Mouse (Mus musculus) neural tube, embryonic 11.5 days (tissue): ENCODE measurements at regions not wholly inside any gene's neighbourhood (a gene's known extent, or its start where the extent isn't known, plus 50 kb on each side); places are given as distances from the start of the nearest gene placed in this dataset.

Experiments
- ATAC-seq: fragments of 200-750 bp; cut with Nextera tagmentation; 2 replicates; pipeline ENCODE4 v1.8.0; 2017; ENCODE audit warnings: moderate number of reproducible peaks, mild to moderate bottlenecking, moderate TSS enrichment, moderate library complexity; ENCODE audit not compliant: insufficient read depth, low FRiP score, low TSS enrichment
- DNase-seq: peaks from one replicate; pipeline ENCODE4 v3.0.0-alpha.2; 2015; ENCODE audit warnings: low spot score
- H3K27ac ChIP-seq: fragments of 300-500 bp; sonication (generic); 2 replicates; pipeline ENCODE4 v1.5.1; 2014; ENCODE audit warnings: low read depth, mild to moderate bottlenecking, low read length
- H3K27me3 ChIP-seq: fragments of 300-500 bp; sonication (generic); 2 replicates; pipeline ENCODE4 v1.6.1; 2014; ENCODE audit warnings: mild to moderate bottlenecking, low read length, mixed read lengths; ENCODE audit not compliant: control insufficient read depth, insufficient read depth
- H3K36me3 ChIP-seq: fragments of 300-500 bp; sonication (generic); 2 replicates; pipeline ENCODE4 v1.6.1; 2014; ENCODE audit warnings: mild to moderate bottlenecking, low read length, moderate library complexity, mixed read lengths; ENCODE audit not compliant: control insufficient read depth, insufficient read depth
- H3K4me1 ChIP-seq: fragments of 300-500 bp; sonication (generic); 2 replicates; pipeline ENCODE4 v1.6.1; 2014; ENCODE audit warnings: low read length, mixed read lengths; ENCODE audit not compliant: control insufficient read depth, insufficient read depth
- H3K4me2 ChIP-seq: fragments of 300-500 bp; sonication (generic); 2 replicates; pipeline ENCODE4 v1.6.1; 2014; ENCODE audit warnings: low read depth, mild to moderate bottlenecking, moderate library complexity
- H3K4me3 ChIP-seq: fragments of 300-500 bp; sonication (generic); 2 replicates; pipeline ENCODE4 v1.5.1; 2014; ENCODE audit warnings: low read depth, low read length
- H3K9ac ChIP-seq: fragments of 300-500 bp; sonication (generic); 2 replicates; pipeline ENCODE4 v1.6.1; 2014; ENCODE audit warnings: mild to moderate bottlenecking, low read length
- H3K9me3 ChIP-seq: fragments of 300-500 bp; sonication (generic); 2 replicates; pipeline ENCODE4 v1.6.1; 2016; ENCODE audit warnings: low read length; ENCODE audit not compliant: control insufficient read depth
- WGBS: fragments of 180-500 bp; shearing (Covaris S2); extraction: QIAGEN DNeasy Blood & Tissue Kit; methylation state at CpG from one replicate; pipeline ENCODE4 v1.1.7; 2014; 5-methylcytosine and 5-hydroxymethylcytosine counted together

DNA sequence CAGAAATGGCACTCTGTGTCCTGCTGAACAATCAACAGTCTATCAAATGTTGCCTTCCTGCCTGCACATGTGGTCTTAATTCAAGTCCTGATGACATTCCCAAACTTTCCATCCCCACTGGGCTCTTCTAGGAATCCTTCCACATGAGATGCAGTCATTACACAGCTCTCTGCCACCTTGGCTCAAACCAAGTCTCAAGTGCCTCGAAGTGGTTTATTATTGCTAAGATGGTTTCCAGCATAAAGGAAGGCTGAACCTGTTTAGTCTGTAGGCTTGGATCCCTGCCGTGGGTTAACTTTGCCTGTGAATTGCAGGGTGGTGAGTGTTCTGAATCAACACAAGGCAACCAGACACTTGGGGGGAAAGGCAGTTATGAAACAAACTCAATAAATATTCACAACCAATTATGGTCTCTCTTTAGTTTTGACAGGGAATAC, 293.4 kb upstream of the Acvr2a start:
- no peak overlapping the region for H3K27ac ChIP-seq
- H3K4me2 ChIP-seq: no peak overlapping the region
- DNase-seq: peak; percentile 15
- no peak overlapping the region for H3K9ac ChIP-seq
- WGBS: 62% methylated on average over 2 of the region's 2 CpGs
- H3K4me1 ChIP-seq: no peaks in the 10 kb centered on the region
- no peak for ATAC-seq
- H3K9me3 ChIP-seq: no peaks in the 10 kb centered on the region
- H3K4me3 ChIP-seq: no peak overlapping the region
- no peaks in the 10 kb centered on the region for H3K27me3 ChIP-seq
- H3K36me3 ChIP-seq: no peaks in the 10 kb centered on the region

DNA sequence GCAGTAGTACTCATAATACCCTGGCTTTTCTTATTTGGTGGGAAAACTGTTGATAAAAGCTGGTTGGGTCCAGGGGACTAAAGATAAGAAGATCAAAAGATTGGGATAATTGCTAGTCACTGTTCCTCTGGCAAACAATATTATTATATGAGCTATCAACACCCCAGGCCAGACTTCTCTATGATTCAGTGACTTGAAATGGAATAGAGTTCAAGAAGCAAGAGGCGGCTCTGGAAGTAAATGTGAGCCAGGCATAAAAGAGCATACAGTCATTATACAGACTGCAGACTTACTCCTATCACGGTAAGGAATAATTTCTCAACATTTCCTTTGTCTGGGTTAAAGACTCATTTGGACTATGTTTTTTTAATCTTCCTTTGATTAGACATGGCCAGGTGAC, 278.5 kb upstream of the Acvr2a start:
- WGBS: 94% methylated on average over 2 of the region's 2 CpGs
- H3K4me3 ChIP-seq: no peak overlapping the region

DNA sequence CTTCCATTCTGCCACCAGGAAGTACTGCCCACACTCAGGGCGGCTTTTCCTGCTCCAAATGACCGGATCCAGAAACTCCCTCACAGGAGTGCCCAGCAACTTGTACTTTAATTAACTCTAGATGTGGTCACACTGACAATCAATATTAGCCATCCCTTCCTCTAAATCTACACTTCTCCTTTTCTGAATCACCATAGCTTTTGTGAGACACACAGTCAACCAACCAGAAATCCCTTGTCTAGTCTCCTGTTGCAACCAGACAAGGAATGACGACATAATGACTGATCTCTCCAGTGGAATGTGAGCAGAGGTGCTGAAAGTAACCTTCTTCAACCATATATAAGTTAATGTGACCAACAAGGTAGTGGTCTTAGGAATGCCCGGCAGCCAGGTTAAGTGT, 277.0 kb upstream of the Acvr2a start:
- ATAC-seq (no peak), DNase-seq (no peak)
- H3K9me3 ChIP-seq: no peaks in the 10 kb centered on the region
- no peak overlapping the region for H3K4me2 ChIP-seq
- WGBS: 79% methylated on average over 4 of the region's 4 CpGs
- no peaks in the 10 kb centered on the region for H3K27me3 ChIP-seq
- H3K4me1 ChIP-seq: peaks cover 16% of the 10 kb centered on the region
- no peak overlapping the region for H3K27ac ChIP-seq
- no peaks in the 10 kb centered on the region for H3K36me3 ChIP-seq
- no peak overlapping the region for H3K9ac ChIP-seq
- H3K4me3 ChIP-seq: no peak overlapping the region

More for the DNA sequence above, 278.5 kb upstream of the Acvr2a start:
- peaks cover 16% of the 10 kb centered on the region for H3K4me1 ChIP-seq
- no peaks in the 10 kb centered on the region for H3K36me3 ChIP-seq
- ATAC-seq: no peak
- no peaks in the 10 kb centered on the region for H3K9me3 ChIP-seq
- H3K9ac ChIP-seq: no peak overlapping the region
- no peak overlapping the region for H3K27ac ChIP-seq
- no peak for DNase-seq
- H3K27me3 ChIP-seq: no peaks in the 10 kb centered on the region
- no peak overlapping the region for H3K4me2 ChIP-seq

DNA sequence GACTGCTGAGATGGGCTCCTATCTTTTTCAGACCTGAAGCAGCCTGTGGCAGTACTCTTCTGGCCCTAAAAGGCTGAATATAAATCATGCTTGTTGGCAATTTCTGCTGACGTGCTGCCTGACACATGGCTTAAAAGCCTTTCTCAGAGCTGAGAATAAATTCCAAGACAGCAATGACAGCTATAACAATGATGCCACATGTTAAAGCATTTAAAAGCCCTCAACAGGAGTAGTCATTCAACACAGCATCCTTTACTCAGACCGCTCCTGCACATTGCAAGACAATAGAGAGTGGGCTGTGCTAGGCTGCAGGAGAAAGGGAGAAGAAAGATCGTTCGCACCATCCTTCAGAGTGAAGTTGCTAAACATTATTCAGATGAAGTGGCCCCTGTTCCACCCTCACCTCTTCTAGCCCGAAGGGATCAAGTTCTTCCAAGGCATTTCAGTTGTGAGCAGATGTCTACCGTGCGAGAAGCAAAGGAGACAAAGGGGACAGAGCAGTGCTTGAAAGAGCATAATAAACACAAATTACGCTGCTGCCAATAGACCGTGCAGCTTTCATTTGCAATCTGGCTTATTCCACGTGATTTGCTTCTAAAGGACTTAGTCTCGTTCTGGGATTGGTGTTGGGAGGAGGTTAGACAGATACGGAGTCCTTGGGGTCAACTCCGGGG, 275.1 kb upstream of the Acvr2a start:
- 23% methylated on average over 13 of the region's 13 CpGs for WGBS
- no peaks in the 10 kb centered on the region for H3K27me3 ChIP-seq
- peaks cover 16% of the 10 kb centered on the region for H3K4me1 ChIP-seq
- H3K36me3 ChIP-seq: no peaks in the 10 kb centered on the region
- peak overlapping the region; percentile 10 for H3K4me2 ChIP-seq
- no peaks in the 10 kb centered on the region for H3K9me3 ChIP-seq
- peak; percentile 93 for ATAC-seq
- H3K27ac ChIP-seq: peak overlapping the region; percentile 78
- DNase-seq: peak; percentile 67
- H3K4me3 ChIP-seq: no peak overlapping the region
- no peak overlapping the region; the same call in 1 of the 2 replicates for H3K9ac ChIP-seq

DNA sequence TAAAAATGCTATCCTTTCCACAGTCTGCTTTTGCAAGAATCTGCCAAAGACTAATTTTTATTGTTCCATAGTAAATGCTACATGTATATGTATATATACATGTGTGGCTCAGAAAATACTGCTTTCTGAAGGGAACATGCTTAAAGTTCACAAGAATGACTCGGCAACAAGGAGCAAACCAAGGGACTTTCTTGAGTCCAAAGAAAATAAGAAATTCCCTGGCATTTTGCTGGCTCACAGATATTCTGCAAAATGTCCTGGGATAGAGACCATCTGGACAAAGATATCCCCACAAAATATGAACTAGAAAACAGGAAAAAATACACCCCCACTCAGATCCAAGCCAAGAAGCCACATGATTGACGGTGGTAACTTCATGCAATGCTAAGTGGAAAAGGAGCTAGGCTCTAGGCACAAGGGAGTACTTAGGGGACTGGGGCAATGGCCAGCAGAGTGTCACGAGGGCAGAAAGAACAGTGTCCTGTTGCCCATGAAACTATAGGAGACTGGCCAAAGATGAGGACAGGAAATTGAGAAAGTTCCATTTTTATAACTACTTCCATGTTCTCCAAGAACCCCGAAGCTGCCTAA, 274.3 kb upstream of the Acvr2a start:
- no peak for DNase-seq
- H3K9me3 ChIP-seq: no peaks in the 10 kb centered on the region
- H3K4me2 ChIP-seq: no peak overlapping the region
- peak overlapping the region; percentile 42 for H3K27ac ChIP-seq
- no peak for ATAC-seq
- H3K4me1 ChIP-seq: peaks cover 16% of the 10 kb centered on the region
- H3K27me3 ChIP-seq: no peaks in the 10 kb centered on the region
- H3K9ac ChIP-seq: no peak overlapping the region
- WGBS: 59% methylated on average over 4 of the region's 4 CpGs
- H3K36me3 ChIP-seq: no peaks in the 10 kb centered on the region
- no peak overlapping the region for H3K4me3 ChIP-seq

DNA sequence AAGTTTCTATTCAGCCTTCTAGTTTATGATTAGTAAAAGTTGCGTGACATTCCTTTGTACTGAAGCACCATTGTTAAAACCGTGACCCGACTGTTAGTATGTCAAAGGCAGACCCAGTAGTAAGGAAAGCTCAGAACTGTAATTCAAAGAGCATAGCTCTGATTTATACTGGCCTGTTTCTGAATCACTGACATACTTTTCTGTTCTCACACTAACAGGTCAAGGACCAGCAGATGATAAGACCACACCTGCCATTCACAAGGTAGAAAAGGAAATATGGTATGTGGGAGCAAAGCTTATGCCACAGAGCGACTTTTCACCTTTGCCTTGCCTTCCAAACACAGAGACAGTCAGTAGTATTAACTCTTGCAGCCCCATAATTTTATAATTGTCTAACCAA, 269.5 kb upstream of the Acvr2a start:
- H3K36me3 ChIP-seq: no peaks in the 10 kb centered on the region
- WGBS: 72% methylated on average over 4 of the region's 4 CpGs
- H3K4me2 ChIP-seq: no peak overlapping the region
- H3K4me3 ChIP-seq: no peak overlapping the region
- H3K9me3 ChIP-seq: no peaks in the 10 kb centered on the region
- DNase-seq: no peak
- no peak for ATAC-seq
- H3K27ac ChIP-seq: no peak overlapping the region
- H3K4me1 ChIP-seq: peaks cover 5% of the 10 kb centered on the region
- H3K9ac ChIP-seq: no peak overlapping the region
- H3K27me3 ChIP-seq: no peaks in the 10 kb centered on the region

DNA sequence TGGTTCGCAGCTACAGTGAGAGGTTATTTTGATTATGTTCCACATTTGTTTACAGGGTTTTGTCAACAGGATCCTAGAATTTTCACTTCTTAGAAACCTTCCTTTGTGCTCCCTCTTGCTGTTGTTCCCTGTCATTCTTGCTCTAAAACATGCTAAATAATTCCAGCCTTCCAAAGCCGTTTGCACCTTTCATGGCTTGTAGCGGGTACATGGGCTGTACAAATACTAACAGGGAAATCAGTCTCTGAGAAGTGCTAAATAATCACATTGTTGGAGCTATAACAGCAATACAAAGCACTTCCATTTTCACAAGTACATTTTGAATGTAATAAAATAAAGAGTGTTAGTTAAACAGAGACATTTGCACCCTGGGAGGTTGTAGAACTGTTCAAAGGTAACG, 268.8 kb upstream of the Acvr2a start:
- no peak for DNase-seq
- no peak for ATAC-seq
- H3K9ac ChIP-seq: no peak overlapping the region

DNA sequence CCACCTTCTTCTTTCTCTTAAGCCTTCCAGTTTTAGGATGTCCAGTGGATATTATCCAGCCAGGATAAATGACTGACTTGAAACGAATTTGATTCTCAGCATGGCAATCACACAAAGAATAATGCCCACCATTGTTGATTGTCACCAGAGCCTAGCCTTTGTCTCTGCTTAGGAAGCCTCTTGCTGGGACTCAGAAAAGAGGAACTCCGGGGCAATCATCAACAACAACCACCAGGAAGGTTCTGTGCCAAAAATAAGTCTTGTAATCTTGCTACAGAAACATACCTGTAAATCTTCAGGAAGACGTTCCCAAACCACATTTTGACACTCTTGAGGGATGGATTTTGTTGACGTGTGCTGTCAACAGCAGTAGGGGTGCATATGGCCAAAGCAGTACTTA, 268.2 kb upstream of the Acvr2a start:
- Histone ChIP-seq H3K9me3 (no peaks in the 10 kb centered on the region), H3K36me3 (no peaks in the 10 kb centered on the region), H3K4me2 (no peak overlapping the region), H3K27me3 (no peaks in the 10 kb centered on the region), H3K9ac (no peak overlapping the region), H3K4me3 (no peak overlapping the region), H3K27ac (no peak overlapping the region), H3K4me1 (no peaks in the 10 kb centered on the region)
- DNase-seq (no peak), ATAC-seq (no peak)
- 67% methylated on average over 4 of the region's 4 CpGs for WGBS

More for the DNA sequence above, 268.8 kb upstream of the Acvr2a start:
- H3K27me3 ChIP-seq: no peaks in the 10 kb centered on the region
- H3K4me1 ChIP-seq: no peaks in the 10 kb centered on the region
- H3K4me3 ChIP-seq: no peak overlapping the region
- H3K27ac ChIP-seq: no peak overlapping the region
- no peaks in the 10 kb centered on the region for H3K9me3 ChIP-seq
- H3K4me2 ChIP-seq: no peak overlapping the region
- 83% methylated on average over 4 of the region's 4 CpGs for WGBS
- no peaks in the 10 kb centered on the region for H3K36me3 ChIP-seq

DNA sequence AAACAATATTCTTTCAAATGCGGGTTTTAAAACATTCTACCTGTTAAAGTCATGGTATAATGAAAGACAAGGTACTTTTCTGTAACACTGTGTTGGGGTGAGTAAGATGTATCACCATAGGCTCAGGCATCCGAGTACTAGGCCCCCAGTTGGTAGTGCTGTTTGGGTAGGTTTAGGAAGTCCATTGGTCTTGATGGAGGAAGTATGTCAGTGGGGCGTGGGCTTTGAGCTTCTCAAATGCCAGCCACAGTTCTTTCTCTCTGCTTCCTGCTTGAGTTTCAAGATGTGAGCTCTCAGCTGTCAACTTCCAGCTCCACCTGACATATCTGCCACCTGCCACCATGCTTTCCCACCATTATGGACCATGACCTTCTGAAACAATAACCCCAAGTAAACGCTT, 267.7 kb upstream of the Acvr2a start:
- no peak for DNase-seq
- no peak overlapping the region for H3K4me2 ChIP-seq
- H3K9ac ChIP-seq: no peak overlapping the region
- 89% methylated on average over 4 of the region's 4 CpGs for WGBS
- no peaks in the 10 kb centered on the region for H3K9me3 ChIP-seq
- no peaks in the 10 kb centered on the region for H3K27me3 ChIP-seq
- no peaks in the 10 kb centered on the region for H3K4me1 ChIP-seq
- ATAC-seq: no peak
- no peak overlapping the region for H3K27ac ChIP-seq
- no peak overlapping the region for H3K4me3 ChIP-seq
- no peaks in the 10 kb centered on the region for H3K36me3 ChIP-seq
